Mouse (Mus musculus): Measurements from ENCODE around the gene Kcnj6. TPM values are rescaled to one million over a fixed set of nuclear protein-coding genes. Genes with fewer than 3 reads are reported as not detected.

Kcnj6 gene
- polyA plus RNA-seq, 1 experiment from 2014 or later: not detected

DNA sequence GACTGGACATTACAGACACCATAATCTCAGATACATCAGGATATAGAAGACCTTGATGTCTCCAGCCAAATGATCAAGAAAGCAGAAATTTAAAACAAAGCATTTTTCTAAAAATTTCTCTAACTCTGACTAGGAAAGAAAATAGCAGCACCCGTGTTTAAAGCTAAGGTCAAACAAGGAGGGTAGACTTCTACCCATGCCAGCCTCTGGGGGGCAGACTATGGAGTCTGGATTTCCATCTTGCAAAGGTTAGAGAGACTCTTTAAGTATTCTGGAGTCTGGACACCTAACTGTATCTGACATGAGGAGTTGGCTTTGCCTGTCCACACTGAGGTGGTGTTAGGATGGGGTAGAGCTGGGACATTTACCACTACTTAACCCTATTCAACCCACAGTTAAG is 44.2 kb downstream of the Kcnj6 start:
- Histone ChIP-seq H3K27ac (ENCODE audit: low read length) (no peak overlapping the region), H3K9ac (replicated peaks; ENCODE audit: low read depth) (no peak overlapping the region), H3K27me3 (replicated peaks; ENCODE audit: insufficient read depth, low read length) (no peaks in the 10 kb centered on the region), H3K4me3 (ENCODE audit: low read depth, low read length) (no peak overlapping the region), H3K4me1 (ENCODE audit: insufficient read depth, low read depth, low read length) (no peaks in the 10 kb centered on the region), H3K4me2 (replicated peaks; ENCODE audit: low read depth, low read length) (no peak overlapping the region), H3K9me3 (ENCODE audit: low read length) (no peaks in the 10 kb centered on the region), H3K36me3 (ENCODE audit: insufficient read depth, low read length) (no peaks in the 10 kb centered on the region)
- DNase-seq (ENCODE audit: low spot score) (no peak), ATAC-seq (no peak)
- no peak for TF ChIP-seq EP300 (IDR thresholded peaks at IDR 0.05)
- no peak for TF ChIP-seq CTCF (IDR thresholded peaks at IDR 0.05)
- 57% methylated on average over 1 of the region's 1 CpGs for WGBS

DNA sequence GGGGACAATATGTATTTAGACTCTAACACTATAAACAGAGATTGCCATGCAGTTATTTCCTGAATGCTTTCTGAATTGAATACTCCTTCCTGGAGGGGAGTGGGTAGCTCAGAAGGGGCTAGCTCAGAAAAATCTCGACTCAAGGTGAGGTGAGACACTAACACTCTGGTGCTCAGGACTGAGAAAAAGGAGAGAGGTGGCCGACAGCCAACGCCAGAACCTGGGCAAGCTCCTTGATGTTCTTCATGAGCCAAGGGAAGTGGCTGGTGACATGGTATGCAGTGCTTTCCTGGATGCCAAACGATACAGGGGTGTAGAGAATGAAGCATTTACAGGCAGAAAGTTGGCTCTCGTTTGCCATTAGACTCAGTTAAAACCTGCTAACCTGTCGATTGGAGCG is 48.3 kb downstream of the Kcnj6 start:
- DNase-seq (ENCODE audit: low spot score) (no peak), ATAC-seq (no peak)
- Histone ChIP-seq H3K4me3 (ENCODE audit: low read depth, low read length) (no peak overlapping the region), H3K9me3 (ENCODE audit: low read length) (no peaks in the 10 kb centered on the region), H3K4me1 (ENCODE audit: insufficient read depth, low read depth, low read length) (no peaks in the 10 kb centered on the region), H3K27me3 (replicated peaks; ENCODE audit: insufficient read depth, low read length) (no peaks in the 10 kb centered on the region), H3K27ac (ENCODE audit: low read length) (no peak overlapping the region), H3K4me2 (replicated peaks; ENCODE audit: low read depth, low read length) (no peak overlapping the region), H3K36me3 (ENCODE audit: insufficient read depth, low read length) (no peaks in the 10 kb centered on the region), H3K9ac (replicated peaks; ENCODE audit: low read depth) (no peak overlapping the region)
- TF ChIP-seq EP300 (IDR thresholded peaks at IDR 0.05) (no peak), CTCF (IDR thresholded peaks at IDR 0.05) (no peak)
- 78% methylated on average over 7 of the region's 7 CpGs for WGBS

DNA sequence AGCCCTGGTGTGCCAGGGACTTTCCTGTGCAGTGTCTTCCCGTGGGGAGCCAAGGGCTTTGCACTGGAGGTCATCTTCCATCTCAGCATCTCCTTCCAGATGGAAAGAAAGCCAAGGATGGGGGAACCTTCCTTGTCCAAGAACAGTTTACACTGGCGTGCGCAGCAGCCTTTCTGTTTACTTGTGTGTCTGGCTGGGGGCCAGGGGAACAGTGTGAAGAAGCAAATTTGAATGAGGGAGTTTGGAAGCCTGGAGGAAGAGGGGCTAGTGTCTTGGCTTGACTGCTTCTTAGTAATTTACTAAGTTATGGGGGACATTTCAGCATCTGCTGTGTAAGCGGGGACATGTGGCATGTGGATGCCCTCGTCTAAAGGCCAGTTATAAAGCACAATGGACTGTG is 50.7 kb downstream of the Kcnj6 start:
- no peaks in the 10 kb centered on the region for H3K9me3 ChIP-seq (ENCODE audit: low read length)
- H3K9ac ChIP-seq (replicated peaks; ENCODE audit: low read depth): no peak overlapping the region
- WGBS: 50% methylated on average over 5 of the region's 5 CpGs
- TF ChIP-seq CTCF (IDR thresholded peaks at IDR 0.05) (no peak), EP300 (IDR thresholded peaks at IDR 0.05) (no peak)
- H3K4me1 ChIP-seq (ENCODE audit: insufficient read depth, low read depth, low read length): no peaks in the 10 kb centered on the region
- no peak overlapping the region for H3K4me2 ChIP-seq (replicated peaks; ENCODE audit: low read depth, low read length)
- peak; percentile 29 for DNase-seq (ENCODE audit: low spot score)
- ATAC-seq: no peak; the same call in 1 of the 2 replicates
- no peak overlapping the region for H3K4me3 ChIP-seq (ENCODE audit: low read depth, low read length)
- H3K27ac ChIP-seq (ENCODE audit: low read length): no peak overlapping the region
- H3K27me3 ChIP-seq (replicated peaks; ENCODE audit: insufficient read depth, low read length): no peaks in the 10 kb centered on the region
- H3K36me3 ChIP-seq (ENCODE audit: insufficient read depth, low read length): no peaks in the 10 kb centered on the region

DNA sequence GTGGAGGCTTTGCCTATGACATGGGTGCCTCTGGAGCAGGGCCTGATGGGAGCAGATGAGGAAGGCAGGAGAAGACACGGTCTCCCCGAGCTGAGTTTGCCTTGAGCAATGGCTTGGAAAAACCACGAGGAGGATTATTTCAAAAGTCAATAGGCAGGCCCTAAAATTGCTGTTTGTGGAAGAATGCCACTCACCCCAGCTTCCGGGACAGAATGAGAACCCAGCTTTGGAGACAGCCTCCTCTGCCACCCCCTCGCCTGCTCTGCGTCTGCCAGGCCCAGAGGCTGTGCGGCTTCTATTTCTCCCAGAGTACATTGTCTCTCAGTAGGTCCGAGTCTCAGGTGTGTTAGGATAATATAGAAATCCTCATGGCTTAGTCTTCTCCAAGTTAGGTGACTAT is 64.8 kb downstream of the Kcnj6 start:
- TF ChIP-seq EP300 (IDR thresholded peaks at IDR 0.05): no peak
- TF ChIP-seq CTCF (IDR thresholded peaks at IDR 0.05): no peak
- no peaks in the 10 kb centered on the region for H3K36me3 ChIP-seq (ENCODE audit: insufficient read depth, low read length)
- H3K27me3 ChIP-seq (replicated peaks; ENCODE audit: insufficient read depth, low read length): no peaks in the 10 kb centered on the region
- 75% methylated on average over 8 of the region's 8 CpGs for WGBS
- ATAC-seq (no peak), DNase-seq (ENCODE audit: low spot score) (no peak)
- H3K9ac ChIP-seq (replicated peaks; ENCODE audit: low read depth): no peak overlapping the region
- H3K4me1 ChIP-seq (ENCODE audit: insufficient read depth, low read depth, low read length): no peaks in the 10 kb centered on the region
- no peak overlapping the region for H3K4me3 ChIP-seq (ENCODE audit: low read depth, low read length)
- H3K4me2 ChIP-seq (replicated peaks; ENCODE audit: low read depth, low read length): no peak overlapping the region
- H3K27ac ChIP-seq (ENCODE audit: low read length): no peak overlapping the region
- H3K9me3 ChIP-seq (ENCODE audit: low read length): no peaks in the 10 kb centered on the region

DNA sequence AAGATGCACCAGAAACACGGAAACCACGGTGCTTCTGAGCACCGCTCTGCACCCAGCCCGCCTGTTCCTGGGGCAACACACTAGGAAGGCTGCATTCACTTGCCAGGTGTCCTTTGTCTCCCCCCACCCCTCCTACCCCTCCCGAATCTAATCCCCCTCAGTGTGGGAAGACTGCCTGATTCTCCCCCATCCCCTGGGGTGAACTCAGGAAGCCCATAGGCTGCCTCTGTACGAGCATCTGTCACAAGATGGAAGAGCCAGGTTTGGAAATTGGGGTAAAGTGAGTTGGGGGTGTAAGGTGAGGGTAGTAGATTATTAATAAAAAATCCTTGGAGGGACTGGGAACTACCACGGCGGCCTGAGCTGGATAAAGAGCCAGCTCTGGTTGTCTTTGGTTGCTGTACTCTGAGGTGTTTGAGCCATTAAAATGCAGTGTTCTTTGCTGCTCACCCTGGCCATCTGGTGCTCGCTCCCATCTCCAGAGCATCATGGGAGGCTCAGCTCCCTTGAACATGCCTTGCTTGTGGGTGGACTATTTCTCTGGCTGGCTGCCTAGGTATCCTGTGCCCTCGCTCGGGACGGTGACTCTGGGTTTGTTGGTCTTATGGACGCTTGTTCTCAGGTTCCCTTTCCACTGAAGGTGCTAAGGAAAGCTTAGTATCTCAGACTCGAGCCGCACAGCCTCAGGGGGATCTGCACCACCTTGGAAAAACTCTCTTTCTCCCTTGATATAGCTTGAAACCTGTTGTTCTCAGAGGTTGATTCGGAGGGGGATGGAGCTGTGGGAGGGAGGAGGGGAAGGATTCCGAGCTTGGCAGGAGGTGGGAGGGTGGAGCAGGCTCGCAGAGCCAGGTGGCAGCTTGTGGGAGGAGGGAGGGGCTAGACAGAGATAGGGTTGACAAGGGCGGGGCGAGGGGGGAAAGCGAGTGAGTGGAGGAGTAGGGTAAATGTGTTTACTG is 65.9 kb downstream of the Kcnj6 start:
- ATAC-seq: no peak
- no peaks in the 10 kb centered on the region for H3K9me3 ChIP-seq (ENCODE audit: low read length)
- H3K4me2 ChIP-seq (replicated peaks; ENCODE audit: low read depth, low read length): no peak overlapping the region
- H3K27me3 ChIP-seq (replicated peaks; ENCODE audit: insufficient read depth, low read length): no peaks in the 10 kb centered on the region
- DNase-seq (ENCODE audit: low spot score): peak; percentile 20
- no peak overlapping the region for H3K27ac ChIP-seq (ENCODE audit: low read length)
- H3K4me3 ChIP-seq (ENCODE audit: low read depth, low read length): no peak overlapping the region
- H3K4me1 ChIP-seq (ENCODE audit: insufficient read depth, low read depth, low read length): no peaks in the 10 kb centered on the region
- 4% methylated on average over 20 of the region's 21 CpGs for WGBS
- H3K9ac ChIP-seq (replicated peaks; ENCODE audit: low read depth): no peak overlapping the region
- no peak for TF ChIP-seq EP300 (IDR thresholded peaks at IDR 0.05)
- no peak for TF ChIP-seq CTCF (IDR thresholded peaks at IDR 0.05)
- no peaks in the 10 kb centered on the region for H3K36me3 ChIP-seq (ENCODE audit: insufficient read depth, low read length)

DNA sequence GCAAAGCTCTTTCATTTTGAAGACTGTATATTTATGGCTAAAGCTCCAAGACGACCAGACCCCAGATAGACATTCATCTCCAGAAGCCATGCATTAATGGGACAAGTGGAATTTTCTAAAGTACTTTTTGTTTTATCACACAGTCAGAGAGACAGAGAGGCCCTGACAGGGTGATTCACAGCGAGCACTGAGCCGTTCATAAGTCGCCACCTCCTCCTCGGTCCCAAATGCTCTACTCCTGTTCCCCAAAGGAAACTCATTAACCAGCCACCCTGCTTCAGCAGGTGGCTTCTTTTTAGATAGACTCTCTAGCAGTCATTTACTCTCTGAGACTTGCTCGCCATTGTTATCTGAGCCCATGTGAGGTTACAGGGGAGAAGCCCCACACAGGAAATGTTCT is 72.1 kb downstream of the Kcnj6 start:
- H3K27me3 ChIP-seq (replicated peaks; ENCODE audit: insufficient read depth, low read length): no peaks in the 10 kb centered on the region
- H3K4me3 ChIP-seq (ENCODE audit: low read depth, low read length): no peak overlapping the region
- TF ChIP-seq CTCF (IDR thresholded peaks at IDR 0.05) (no peak), EP300 (IDR thresholded peaks at IDR 0.05) (no peak)
- 45% methylated on average over 6 of the region's 6 CpGs for WGBS
- DNase-seq (ENCODE audit: low spot score): no peak
- H3K9ac ChIP-seq (replicated peaks; ENCODE audit: low read depth): no peak overlapping the region
- H3K27ac ChIP-seq (ENCODE audit: low read length): no peak overlapping the region
- no peaks in the 10 kb centered on the region for H3K36me3 ChIP-seq (ENCODE audit: insufficient read depth, low read length)
- H3K9me3 ChIP-seq (ENCODE audit: low read length): no peaks in the 10 kb centered on the region
- no peaks in the 10 kb centered on the region for H3K4me1 ChIP-seq (ENCODE audit: insufficient read depth, low read depth, low read length)
- ATAC-seq: no peak
- no peak overlapping the region for H3K4me2 ChIP-seq (replicated peaks; ENCODE audit: low read depth, low read length)
